Mouse (Mus musculus) forebrain, embryonic 13.5 days (tissue): ENCODE measurements at regions not wholly inside any gene's neighbourhood (a gene's known extent, or its start where the extent isn't known, plus 50 kb on each side); places are given as distances from the start of the nearest gene placed in this dataset.

Experiments used
- ATAC-seq: fragments of 200-750 bp; cut with Nextera tagmentation; 2 replicates; pipeline ENCODE4 v1.8.0; 2017
- H3K27ac ChIP-seq: fragments of 300-500 bp; sonication (generic); 2 replicates; pipeline ENCODE4 v1.5.1; 2015; ENCODE audit warnings: inconsistent platforms, mild to moderate bottlenecking, moderate library complexity
- H3K27me3 ChIP-seq: fragments of 300-500 bp; sonication (generic); 2 replicates; pipeline ENCODE4 v1.6.1; 2015; ENCODE audit warnings: mild to moderate bottlenecking, inconsistent platforms
- H3K36me3 ChIP-seq: fragments of 300-500 bp; sonication (generic); 2 replicates; pipeline ENCODE4 v1.6.1; 2015; ENCODE audit warnings: mild to moderate bottlenecking, inconsistent platforms; ENCODE audit not compliant: poor library complexity, severe bottlenecking
- H3K4me1 ChIP-seq: fragments of 300-500 bp; sonication (generic); 2 replicates; pipeline ENCODE4 v1.6.1; 2015; ENCODE audit warnings: inconsistent platforms
- H3K4me2 ChIP-seq: fragments of 300-500 bp; sonication (generic); 2 replicates; pipeline ENCODE4 v1.6.1; 2015; ENCODE audit warnings: inconsistent platforms, mild to moderate bottlenecking, moderate library complexity
- H3K4me3 ChIP-seq: fragments of 300-500 bp; sonication (generic); 2 replicates; pipeline ENCODE4 v1.5.1; 2015; ENCODE audit warnings: mild to moderate bottlenecking, inconsistent platforms
- H3K9ac ChIP-seq: fragments of 300-500 bp; sonication (generic); 2 replicates; pipeline ENCODE4 v1.6.1; 2015; ENCODE audit warnings: mild to moderate bottlenecking, inconsistent platforms
- H3K9me3 ChIP-seq: fragments of 300-500 bp; sonication (generic); replicated peaks from 2 replicates; pipeline ENCODE4 v1.6.1; 2016; ENCODE audit warnings: inconsistent platforms
- whole genome bisulfite sequencing: fragments of 180-500 bp; shearing (Covaris S2); methylation state at CpG from one replicate; pipeline ENCODE4 v1.1.7; 2015; 5-methylcytosine and 5-hydroxymethylcytosine counted together

GRCm38 (mm10) chr5:50570701-50571100, 511.9 kb upstream of the Adgra3 start:
- Histone ChIP-seq H3K36me3 (no peaks in the 10 kb centered on the region), H3K27ac (no peak overlapping the region)
- no peak for ATAC-seq

DNA sequence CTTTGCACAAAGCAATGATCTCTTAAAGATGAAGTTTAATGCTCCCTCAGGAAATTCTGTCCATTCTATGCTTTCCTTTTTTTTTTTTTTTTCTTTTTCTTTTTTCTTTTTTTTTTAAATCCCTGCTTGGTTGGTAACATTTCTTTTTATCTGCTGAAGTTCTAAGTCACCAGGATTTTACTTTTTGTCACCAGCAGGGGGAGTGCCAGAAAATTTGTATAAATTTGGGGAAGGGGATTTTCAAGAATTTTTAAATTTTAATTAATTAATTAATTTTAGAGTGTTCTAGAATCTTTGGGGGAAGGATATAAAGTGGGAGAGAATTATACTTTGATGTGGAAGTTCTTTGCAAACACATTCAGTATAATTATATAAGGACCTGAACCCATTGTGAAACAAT, 492.3 kb upstream of the Adgra3 start:
- no peak for ATAC-seq
- H3K4me2 ChIP-seq = no peak overlapping the region
- no peak overlapping the region for H3K4me3 ChIP-seq
- no peak overlapping the region for H3K27ac ChIP-seq
- H3K9me3 ChIP-seq = no peaks in the 10 kb centered on the region
- H3K4me1 ChIP-seq = no peaks in the 10 kb centered on the region
- no peaks in the 10 kb centered on the region for H3K27me3 ChIP-seq
- H3K36me3 ChIP-seq = no peaks in the 10 kb centered on the region
- no peak overlapping the region for H3K9ac ChIP-seq

More at GRCm38 (mm10) chr5:50570701-50571100, 511.9 kb upstream of the Adgra3 start:
- Histone ChIP-seq H3K4me1 (no peaks in the 10 kb centered on the region), H3K4me2 (no peak overlapping the region), H3K9ac (no peak overlapping the region), H3K9me3 (no peaks in the 10 kb centered on the region), H3K27me3 (no peaks in the 10 kb centered on the region), H3K4me3 (no peak overlapping the region)
- WGBS = 79% methylated on average over 5 of the region's 5 CpGs

- H3K27me3 ChIP-seq = no peaks in the 10 kb centered on the region
- no peak overlapping the region for H3K9ac ChIP-seq
- ATAC-seq = no peak
- no peak overlapping the region for H3K4me3 ChIP-seq
- WGBS = 82% methylated on average over 2 of the region's 2 CpGs
- no peaks in the 10 kb centered on the region for H3K9me3 ChIP-seq
- no peak overlapping the region for H3K27ac ChIP-seq
- H3K4me2 ChIP-seq = no peak overlapping the region
- no peaks in the 10 kb centered on the region for H3K4me1 ChIP-seq
- H3K36me3 ChIP-seq = no peaks in the 10 kb centered on the region
Observed at GRCm38 (mm10) chr5:50512539-50512938, 453.7 kb upstream of the Adgra3 start.

GRCm38 (mm10) chr5:50509696-50510421, 451.1 kb upstream of the Adgra3 start:
- 89% methylated on average over 3 of the region's 3 CpGs for WGBS
- Histone ChIP-seq H3K4me3 (no peak overlapping the region), H3K9me3 (no peaks in the 10 kb centered on the region), H3K27me3 (no peaks in the 10 kb centered on the region), H3K4me1 (no peaks in the 10 kb centered on the region), H3K4me2 (no peak overlapping the region), H3K27ac (no peak overlapping the region), H3K9ac (no peak overlapping the region), H3K36me3 (no peaks in the 10 kb centered on the region)
- ATAC-seq = no peak

- 73% methylated on average over 3 of the region's 3 CpGs for WGBS
- Histone ChIP-seq H3K27me3 (no peaks in the 10 kb centered on the region), H3K9ac (no peak overlapping the region), H3K4me3 (no peak overlapping the region), H3K36me3 (no peaks in the 10 kb centered on the region), H3K4me2 (no peak overlapping the region), H3K4me1 (no peaks in the 10 kb centered on the region), H3K27ac (no peak overlapping the region), H3K9me3 (no peaks in the 10 kb centered on the region)
- ATAC-seq = no peak
Observed at GRCm38 (mm10) chr5:50490223-50490622, 431.4 kb upstream of the Adgra3 start.

GRCm38 (mm10) chr5:50476985-50477384, 418.2 kb upstream of the Adgra3 start:
- Histone ChIP-seq H3K4me2 (no peak overlapping the region), H3K27me3 (no peaks in the 10 kb centered on the region), H3K4me1 (no peaks in the 10 kb centered on the region), H3K27ac (no peak overlapping the region), H3K36me3 (no peaks in the 10 kb centered on the region), H3K9me3 (no peaks in the 10 kb centered on the region), H3K9ac (no peak overlapping the region), H3K4me3 (no peak overlapping the region)
- 0 out of 2 replicates have a peak, but pooled peaks have one; percentile 33 for ATAC-seq
- 21% methylated on average over 3 of the region's 3 CpGs for WGBS

DNA sequence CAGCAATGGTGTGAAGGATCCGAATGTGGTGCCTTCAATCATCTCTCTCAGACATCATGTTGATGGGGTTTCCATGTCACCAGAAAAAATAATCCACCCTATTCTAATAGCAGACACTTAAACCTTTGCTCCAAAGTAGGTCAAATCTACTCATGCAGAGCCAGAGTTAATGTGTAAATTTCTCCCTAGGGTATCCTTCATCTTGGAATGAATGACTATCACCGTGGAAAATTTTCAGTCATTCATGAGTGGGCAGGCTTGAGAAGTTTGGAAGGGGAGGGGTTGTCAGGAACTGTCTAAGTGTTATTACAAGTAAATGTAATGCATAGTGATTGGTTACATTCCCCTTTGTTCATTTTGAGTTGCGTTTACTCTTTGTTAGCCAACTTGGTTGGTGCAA, 402.7 kb upstream of the Adgra3 start:
- Histone ChIP-seq H3K27ac (no peak overlapping the region), H3K4me1 (peaks cover 4% of the 10 kb centered on the region; the same call in 1 of the 2 replicates), H3K4me3 (no peak overlapping the region), H3K4me2 (no peak overlapping the region), H3K9ac (no peak overlapping the region), H3K27me3 (no peaks in the 10 kb centered on the region), H3K9me3 (no peaks in the 10 kb centered on the region), H3K36me3 (no peaks in the 10 kb centered on the region)
- WGBS = 72% methylated on average over 3 of the region's 3 CpGs
- no peak for ATAC-seq

- 36% methylated on average over 6 of the region's 6 CpGs for WGBS
- peak; percentile 95 for ATAC-seq
- Histone ChIP-seq H3K9ac (no peak overlapping the region), H3K27me3 (no peaks in the 10 kb centered on the region), H3K4me3 (no peak overlapping the region), H3K36me3 (no peaks in the 10 kb centered on the region), H3K9me3 (no peaks in the 10 kb centered on the region), H3K4me2 (no peak overlapping the region), H3K4me1 (peaks cover 4% of the 10 kb centered on the region; the same call in 1 of the 2 replicates), H3K27ac (no peak overlapping the region)
Observed at GRCm38 (mm10) chr5:50457621-50458020, 398.8 kb upstream of the Adgra3 start.

DNA sequence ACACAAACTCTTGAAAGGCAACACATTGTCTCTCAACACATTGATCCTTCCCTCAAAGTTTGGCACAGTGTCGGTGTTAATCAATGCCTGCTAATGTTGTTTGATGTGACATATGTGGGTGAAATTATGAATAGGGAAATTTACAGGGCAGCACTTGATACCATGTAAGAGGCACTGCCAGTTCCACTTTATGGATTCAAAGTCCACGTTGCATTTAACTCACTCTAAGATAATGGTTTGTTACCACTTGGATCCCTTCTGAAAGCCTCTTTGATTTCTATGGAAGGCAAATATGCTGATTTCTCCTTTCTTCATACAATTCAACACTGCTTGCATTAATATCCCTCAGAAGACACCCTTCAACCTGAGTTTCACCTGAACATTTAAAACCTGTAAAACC, 395.6 kb upstream of the Adgra3 start:
- WGBS = 85% methylated on average over 2 of the region's 2 CpGs
- no peak overlapping the region for H3K9ac ChIP-seq
- no peak overlapping the region for H3K4me2 ChIP-seq
- H3K36me3 ChIP-seq = no peaks in the 10 kb centered on the region
- no peaks in the 10 kb centered on the region for H3K9me3 ChIP-seq
- no peak overlapping the region for H3K27ac ChIP-seq
- peaks cover 4% of the 10 kb centered on the region; the same call in 1 of the 2 replicates for H3K4me1 ChIP-seq
- ATAC-seq = no peak
- H3K27me3 ChIP-seq = no peaks in the 10 kb centered on the region
- H3K4me3 ChIP-seq = no peak overlapping the region

DNA sequence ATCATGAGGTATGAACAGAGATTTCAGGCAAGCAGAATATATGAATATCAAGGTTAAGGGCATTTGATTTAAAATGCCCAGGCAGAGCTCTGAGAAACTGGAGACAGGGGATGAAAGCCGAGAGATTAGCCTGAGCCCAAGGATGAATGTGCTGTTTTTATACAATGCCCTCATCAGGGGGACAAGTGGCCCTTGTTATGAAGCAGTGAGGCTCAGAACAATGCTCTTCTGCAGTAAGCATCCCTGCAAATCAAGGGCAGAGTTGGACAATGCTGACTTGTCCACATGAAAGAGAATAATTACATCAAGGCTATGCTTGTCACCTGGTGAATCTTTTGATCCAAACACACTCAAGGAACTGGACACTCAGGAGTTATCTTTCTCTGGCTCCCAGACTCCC, 348.1 kb upstream of the Adgra3 start:
- no peaks in the 10 kb centered on the region for H3K36me3 ChIP-seq
- no peak overlapping the region for H3K9ac ChIP-seq
- no peaks in the 10 kb centered on the region for H3K9me3 ChIP-seq
- no peaks in the 10 kb centered on the region for H3K4me1 ChIP-seq
- no peak overlapping the region for H3K4me3 ChIP-seq
- WGBS = 6% methylated on average over 1 of the region's 1 CpGs
- H3K27ac ChIP-seq = no peak overlapping the region
- no peaks in the 10 kb centered on the region for H3K27me3 ChIP-seq
- peak; percentile 70 for ATAC-seq
- no peak overlapping the region for H3K4me2 ChIP-seq

- no peak overlapping the region for H3K27ac ChIP-seq
- no peaks in the 10 kb centered on the region for H3K27me3 ChIP-seq
- WGBS = 37% methylated on average over 3 of the region's 3 CpGs
- peak; percentile 80 for ATAC-seq
- H3K9me3 ChIP-seq = no peaks in the 10 kb centered on the region
- no peak overlapping the region for H3K4me3 ChIP-seq
- H3K36me3 ChIP-seq = no peaks in the 10 kb centered on the region
- no peaks in the 10 kb centered on the region for H3K4me1 ChIP-seq
- H3K4me2 ChIP-seq = no peak overlapping the region
- H3K9ac ChIP-seq = no peak overlapping the region
Observed at GRCm38 (mm10) chr5:50406520-50406919, 347.7 kb upstream of the Adgra3 start.
